Mouse (Mus musculus) myocyte (in vitro differentiated cells): ENCODE measurements around the gene Pard3. TPM values are rescaled to one million over a fixed set of nuclear protein-coding genes. Genes with fewer than 3 reads are reported as not detected.

ENCODE experiments used
- H3K27me3 ChIP-seq: one replicate; pipeline ENCODE4 v1.6.1; 2011; ENCODE audit not compliant: control insufficient read depth, insufficient read depth, insufficient read length
- H3K36me3 ChIP-seq: one replicate; pipeline ENCODE4 v1.6.1; 2011; ENCODE audit not compliant: control insufficient read depth, insufficient read depth
- H3K4me2 ChIP-seq: one replicate; pipeline ENCODE4 v1.6.1; 2011; ENCODE audit warnings: low read depth, control low read depth
- H3K4me3 ChIP-seq: one replicate; pipeline ENCODE4 v1.5.1; 2011; ENCODE audit warnings: mild to moderate bottlenecking, control low read depth, moderate library complexity
- H3K79me2 ChIP-seq: one replicate; pipeline ENCODE4 v1.6.1; 2011; ENCODE audit not compliant: control insufficient read depth, insufficient read depth
- H3ac ChIP-seq: one replicate; pipeline ENCODE4 v1.6.1; 2011; ENCODE audit not compliant: control insufficient read depth, insufficient read length
- CEBPB ChIP-seq: IDR thresholded peaks from 2 replicates; pipeline ENCODE4 v1.6.1; 2011; ENCODE audit warnings: mild to moderate bottlenecking, moderate library complexity; ENCODE audit not compliant: poor library complexity, insufficient read depth, severe bottlenecking
- E2F4 ChIP-seq: IDR thresholded peaks from one replicate; pipeline ENCODE4 v1.6.1; 2011; ENCODE audit warnings: mild to moderate bottlenecking, control low read depth, moderate library complexity; ENCODE audit not compliant: insufficient read depth
- MAX ChIP-seq: IDR thresholded peaks from one replicate; pipeline ENCODE4 v1.6.1; 2011; ENCODE audit warnings: low read depth, mild to moderate bottlenecking, control low read depth
- MYOD1 ChIP-seq, 3 experiments: IDR thresholded peaks; one replicate each; pipeline ENCODE4 v1.6.1; 2011; ENCODE audit warnings: control low read depth in 2 of 3, low read depth in 2 of 3, mild to moderate bottlenecking in 2 of 3, moderate library complexity in 1 of 3; ENCODE audit not compliant: insufficient read length in 2 of 3, control insufficient read depth in 1 of 3
- MYOG ChIP-seq, 3 experiments: IDR thresholded peaks; one replicate each; pipeline ENCODE4 v1.6.1; 2011; ENCODE audit warnings: control low read depth in 2 of 3, low read depth in 2 of 3, mild to moderate bottlenecking in 2 of 3; ENCODE audit not compliant: insufficient read length in 2 of 3, control insufficient read depth in 1 of 3, insufficient read depth in 1 of 3
- POLR2A ChIP-seq: IDR thresholded peaks from one replicate; pipeline ENCODE4 v1.6.1; 2011; ENCODE audit warnings: low read depth, mild to moderate bottlenecking, control low read depth, moderate library complexity; ENCODE audit not compliant: insufficient read length
- POLR2AphosphoS2 ChIP-seq: IDR thresholded peaks from one replicate; pipeline ENCODE4 v1.6.1; 2011; ENCODE audit warnings: low read depth, control low read depth; ENCODE audit not compliant: insufficient read length
- REST ChIP-seq: IDR thresholded peaks from one replicate; pipeline ENCODE4 v1.6.1; 2011; ENCODE audit warnings: mild to moderate bottlenecking, control low read depth, moderate library complexity; ENCODE audit not compliant: insufficient read depth, insufficient read length
- SRF ChIP-seq: IDR thresholded peaks from one replicate; pipeline ENCODE4 v1.6.1; 2011; ENCODE audit warnings: low read depth; ENCODE audit not compliant: control insufficient read depth, insufficient read length
- TCF12 ChIP-seq: IDR thresholded peaks from one replicate; pipeline ENCODE4 v1.6.1; 2011; ENCODE audit warnings: mild to moderate bottlenecking, control low read depth; ENCODE audit not compliant: poor library complexity, insufficient read depth, severe bottlenecking
- TCF3 ChIP-seq: IDR thresholded peaks from one replicate; pipeline ENCODE4 v1.6.1; 2011; ENCODE audit warnings: low read depth, control low read depth; ENCODE audit not compliant: insufficient read length
- USF1 ChIP-seq: IDR thresholded peaks from one replicate; pipeline ENCODE4 v1.6.1; 2011; ENCODE audit warnings: low read depth, mild to moderate bottlenecking, control low read depth, moderate library complexity
- polyA plus RNA-seq: library from polyadenylated mRNA; unstranded; fragments of >200 nt; fragmentation: generic; extraction: Trizol; gene quantifications from one replicate; pipeline ENCODE4 v1.2.1, GENCODE M21; 2012; ENCODE audit warnings: missing spikeins

Pard3 gene
- polyA plus RNA-seq, 1 experiment, result 24.3 TPM

DNA sequence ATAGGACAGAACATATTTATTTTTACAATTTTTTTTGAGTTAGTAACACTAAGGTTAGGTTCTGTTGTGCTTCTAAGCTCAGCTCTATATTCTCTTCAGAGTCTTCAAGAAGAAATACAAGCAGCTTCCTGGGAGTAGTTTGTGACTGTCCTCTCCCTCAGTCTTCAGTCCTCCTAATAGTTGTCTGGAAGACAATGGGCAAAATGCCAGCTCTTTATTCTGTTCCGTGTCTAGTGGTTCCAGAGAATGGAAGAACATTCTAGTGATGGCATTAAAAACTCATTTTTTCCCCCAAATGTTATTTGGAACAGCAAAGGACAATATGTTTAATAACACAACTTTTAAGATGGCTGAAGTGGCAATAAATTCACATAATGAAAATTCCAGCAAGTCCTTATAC is 163.3 kb downstream of the Pard3 start:
- H3K27me3 ChIP-seq, result no peaks in the 10 kb centered on the region
- H3K4me2 ChIP-seq, result peak overlapping the region; percentile 48
- no peak overlapping the region for H3K4me3 ChIP-seq
- no peak overlapping the region for H3ac ChIP-seq
- H3K79me2 ChIP-seq, result peaks cover 24% of the 10 kb centered on the region
- H3K36me3 ChIP-seq, result no peaks in the 10 kb centered on the region
- TF ChIP-seq MYOD1 (IDR thresholded peaks at IDR 0.05; ENCODE audit: control insufficient read depth in 1 of 3, insufficient read length in 2 of 3, low read depth in 2 of 3), result no peak
- no peak for TF ChIP-seq REST
- TF ChIP-seq POLR2AphosphoS2, result no peak
- TF ChIP-seq MAX, result no peak
- no peak for TF ChIP-seq CEBPB
- TF ChIP-seq MYOG (IDR thresholded peaks at IDR 0.05; ENCODE audit: control insufficient read depth in 1 of 3, insufficient read depth in 1 of 3, insufficient read length in 2 of 3, low read depth in 2 of 3), result no peak
- TF ChIP-seq SRF, result no peak
- TF ChIP-seq TCF3, result no peak
- TF ChIP-seq USF1, result no peak
- no peak for TF ChIP-seq E2F4
- TF ChIP-seq POLR2A, result no peak
- TF ChIP-seq TCF12, result no peak

DNA sequence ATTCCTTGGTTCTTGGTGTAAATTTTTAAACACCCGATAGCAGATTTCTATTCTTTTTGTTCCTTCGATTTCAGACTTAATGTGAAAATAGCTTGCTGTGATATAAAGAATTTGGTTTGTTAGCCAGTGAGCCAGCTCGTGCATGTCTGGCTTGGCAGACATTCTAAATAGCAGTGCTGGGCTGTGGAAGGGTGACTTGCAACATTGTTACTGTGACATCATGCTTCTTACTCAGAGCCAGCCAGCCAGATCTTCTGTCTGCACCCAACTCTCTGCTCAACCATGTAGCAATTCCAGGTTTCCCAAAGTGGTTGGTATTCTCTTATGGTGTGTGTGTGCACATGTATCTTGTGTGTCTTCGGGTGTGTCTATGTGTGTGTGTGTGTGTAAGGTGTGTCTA is 163.7 kb downstream of the Pard3 start:
- Histone ChIP-seq H3K79me2 (peaks cover 22% of the 10 kb centered on the region), H3K36me3 (no peaks in the 10 kb centered on the region), H3K4me3 (no peak overlapping the region), H3K27me3 (no peaks in the 10 kb centered on the region), H3ac (no peak overlapping the region), H3K4me2 (peak overlapping the region; percentile 48)
- TF ChIP-seq CEBPB (0 out of 2 replicates have a peak, but pooled peaks have one; percentile 22), SRF (no peak), TCF12 (no peak)

GRCm38 (mm10) chr8:127229325-127230232 is 165.9 kb downstream of the Pard3 start:
- TF ChIP-seq SRF (no peak), E2F4 (no peak), MYOG (IDR thresholded peaks at IDR 0.05; ENCODE audit: control insufficient read depth in 1 of 3, insufficient read depth in 1 of 3, insufficient read length in 2 of 3, low read depth in 2 of 3) (no peak), POLR2A (no peak), USF1 (no peak), MAX (no peak), TCF3 (no peak), REST (no peak), CEBPB (no peak), POLR2AphosphoS2 (no peak), MYOD1 (IDR thresholded peaks at IDR 0.05; ENCODE audit: control insufficient read depth in 1 of 3, insufficient read length in 2 of 3, low read depth in 2 of 3) (no peak), TCF12 (no peak)
- H3K4me2 ChIP-seq, result no peak overlapping the region
- no peaks in the 10 kb centered on the region for H3K36me3 ChIP-seq
- no peaks in the 10 kb centered on the region for H3K27me3 ChIP-seq
- no peak overlapping the region for H3K4me3 ChIP-seq
- peaks cover 13% of the 10 kb centered on the region for H3K79me2 ChIP-seq
- no peak overlapping the region for H3ac ChIP-seq

DNA sequence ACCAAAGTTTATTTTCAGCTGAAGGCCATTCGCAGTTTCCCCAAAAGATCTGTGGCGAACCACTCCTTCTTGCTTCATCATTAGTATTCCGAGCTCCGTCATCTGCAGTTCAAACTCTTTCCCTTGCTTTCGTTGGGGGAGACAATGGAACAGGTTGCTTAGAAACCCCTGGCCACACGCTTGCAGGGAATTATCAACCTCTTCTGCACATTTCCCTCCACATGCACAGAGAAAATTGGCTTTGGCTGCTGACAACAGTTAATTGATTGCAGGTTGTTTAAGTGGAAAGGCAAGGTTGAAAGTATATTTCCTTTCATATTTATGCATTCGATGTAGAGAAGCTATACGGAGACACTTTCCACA is 166.5 kb downstream of the Pard3 start:
- Histone ChIP-seq H3K27me3 (no peaks in the 10 kb centered on the region), H3K4me3 (no peak overlapping the region), H3ac (no peak overlapping the region), H3K36me3 (no peaks in the 10 kb centered on the region), H3K79me2 (peaks cover 13% of the 10 kb centered on the region), H3K4me2 (no peak overlapping the region)
- TF ChIP-seq REST (no peak), TCF12 (no peak), SRF (no peak), USF1 (no peak), POLR2AphosphoS2 (no peak), MYOG (IDR thresholded peaks at IDR 0.05; ENCODE audit: control insufficient read depth in 1 of 3, insufficient read depth in 1 of 3, insufficient read length in 2 of 3, low read depth in 2 of 3) (no peak), MYOD1 (IDR thresholded peaks at IDR 0.05; ENCODE audit: control insufficient read depth in 1 of 3, insufficient read length in 2 of 3, low read depth in 2 of 3) (no peak), CEBPB (no peak), TCF3 (no peak), POLR2A (no peak), E2F4 (no peak), MAX (no peak)

- H3K4me3 ChIP-seq, result no peak overlapping the region
- TF ChIP-seq REST, result no peak
- 0 out of 2 replicates have a peak, but pooled peaks have one; percentile 12 for TF ChIP-seq CEBPB
- H3K4me2 ChIP-seq, result no peak overlapping the region
- H3K27me3 ChIP-seq, result no peaks in the 10 kb centered on the region
- no peaks in the 10 kb centered on the region for H3K36me3 ChIP-seq
- H3ac ChIP-seq, result no peak overlapping the region
- peaks cover 34% of the 10 kb centered on the region for H3K79me2 ChIP-seq
These were observed 179.7 kb downstream of the Pard3 start for GRCm38 (mm10) chr8:127243351-127243750.
